Mouse (Mus musculus) lung, postnatal 0 days (tissue): ENCODE data around the gene Clip4.

Experiments used
- CTCF ChIP-seq: IDR thresholded peaks from 2 replicates; pipeline ENCODE4 v1.5.1; 2016; ENCODE audit warnings: antibody characterized with exemption, mild to moderate bottlenecking
- EP300 ChIP-seq: IDR thresholded peaks from 2 replicates; pipeline ENCODE4 v1.6.1; 2016; ENCODE audit warnings: antibody characterized with exemption, mild to moderate bottlenecking, control low read depth

DNA sequence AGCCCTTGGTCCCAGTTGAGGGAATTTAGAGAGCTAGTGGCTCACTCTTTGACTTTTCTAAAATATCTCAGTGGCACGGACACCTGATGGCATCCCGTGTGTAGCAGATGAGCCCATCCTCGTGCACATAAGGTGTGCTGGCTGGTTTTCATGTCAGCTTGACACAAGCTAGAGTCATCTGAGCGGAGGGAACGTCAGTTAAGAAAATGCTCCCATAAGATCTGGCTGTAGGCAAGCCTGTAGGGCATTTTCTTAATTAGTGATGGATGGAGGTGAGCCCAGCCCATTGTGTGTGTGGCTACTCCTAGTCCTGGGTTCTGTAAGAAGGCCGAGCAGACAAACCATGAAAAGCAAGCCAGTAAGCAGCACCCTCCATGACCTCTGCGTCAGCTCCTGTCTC, 103.7 kb downstream of the Clip4 start:
- TF ChIP-seq CTCF (no peak), EP300 (no peak)
